Mouse (Mus musculus) erythroblast, embryonic 14.5 days (primary cell): ENCODE data around the gene 5730522E02Rik.

Source experiments
- GATA1 ChIP-seq: IDR thresholded peaks from 2 replicates; pipeline ENCODE4 v1.6.1; 2012; ENCODE audit warnings: low read length, inconsistent platforms, mixed read lengths
- TAL1 ChIP-seq: IDR thresholded peaks from 3 replicates; pipeline ENCODE4 v1.6.1; 2012; ENCODE audit warnings: low read length, inconsistent platforms, mixed read lengths

- TF ChIP-seq GATA1: no peak
- no peak for TF ChIP-seq TAL1
Measured at GRCm38 (mm10) chr11:26112206-26112605, 98.4 kb downstream of the 5730522E02Rik start.
